Mouse (Mus musculus) embryonic fibroblast, embryonic 13.5 days (primary cell): ENCODE data around the gene Gm12169.

Source experiments
- CTCF ChIP-seq: IDR thresholded peaks from 2 replicates; pipeline ENCODE4 v1.5.1; 2011; ENCODE audit warnings: mild to moderate bottlenecking, control low read depth, low read length, moderate library complexity, borderline replicate concordance; ENCODE audit not compliant: insufficient read depth
- POLR2A ChIP-seq: IDR thresholded peaks from 2 replicates; pipeline ENCODE4 v1.6.1; 2011; ENCODE audit warnings: low read depth, mild to moderate bottlenecking, control low read depth, low read length, moderate library complexity

DNA sequence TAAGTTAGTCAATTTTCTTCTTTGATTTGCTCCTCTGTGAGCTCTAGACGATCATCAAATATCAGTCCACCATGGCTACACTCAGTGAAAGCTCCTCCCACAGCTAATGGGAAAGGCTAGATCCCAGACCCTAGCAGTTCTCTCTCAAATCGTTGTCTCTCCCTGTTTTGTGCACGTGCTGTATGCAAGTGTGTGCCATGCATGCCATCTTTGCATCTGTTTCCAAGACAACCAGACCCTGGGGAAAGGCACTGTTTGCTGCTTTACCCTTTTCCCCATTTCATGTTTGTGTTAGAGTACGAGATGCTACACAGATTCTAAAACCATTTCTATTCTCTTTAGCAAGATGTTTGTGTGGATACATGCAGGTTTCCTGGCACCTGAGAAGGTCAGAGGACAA, 13.0 kb downstream of the Gm12169 start:
- TF ChIP-seq POLR2A: no peak
- no peak for TF ChIP-seq CTCF
